ENCODE assay signal across 12 mouse cellular contexts in the genomic region with DNA sequence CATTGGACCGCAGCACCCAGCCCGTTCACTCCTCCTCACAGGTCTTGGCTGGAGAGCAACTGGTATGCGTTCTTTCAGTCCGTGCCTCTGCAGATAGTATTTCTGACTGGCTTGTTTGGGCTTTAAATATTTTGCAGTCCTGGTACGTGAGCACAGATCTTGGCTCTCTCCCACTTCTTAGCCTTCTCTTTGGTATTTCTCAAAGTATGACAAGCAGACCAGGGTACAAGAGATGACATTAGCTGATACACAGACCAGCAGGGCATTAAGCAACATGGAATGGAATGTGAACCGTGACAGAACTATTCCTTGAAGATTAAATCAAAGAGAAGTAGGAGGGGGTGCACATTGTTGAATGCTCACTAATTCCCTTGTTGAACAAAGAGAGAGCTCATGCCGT. TPM values are rescaled to one million over a fixed set of nuclear protein-coding genes. Genes with fewer than 3 reads are reported as not detected.
DNase-seq lines count a peak whose midpoint lies in the region; ATAC-seq and TF ChIP-seq lines count a peak whose summit lies in the region.
"Had no signal": no experiment of that assay in that cellular context is flagged by ENCODE, and none has a peak within 500 bp of the region (broad histone marks: within the 10 kb centered on the region; RNA-seq: fewer than 3 reads in every experiment).

No protein-coding gene starts in this region.

- H3K27me3 ChIP-seq in midbrain, embryonic 11.5 days (ENCODE audit: control insufficient read depth, insufficient read depth, low read length), result no peaks in the 10 kb centered on the region
- no peaks in the 10 kb centered on the region; the same call in 1 of the 2 replicates for H3K27me3 ChIP-seq in midbrain, postnatal 0 days (ENCODE audit: insufficient read depth, low read length)
- no peaks in the 10 kb centered on the region for H3K27me3 ChIP-seq in embryonic facial prominence, embryonic 15.5 days
- H3K27me3 ChIP-seq in stomach, embryonic 16.5 days (ENCODE audit: control insufficient read depth, insufficient read depth, low read length), result no peaks in the 10 kb centered on the region

- H3K4me3 ChIP-seq in midbrain, embryonic 11.5 days (ENCODE audit: low read depth, low read length), result no peak overlapping the region
- H3K4me3 ChIP-seq in midbrain, postnatal 0 days (ENCODE audit: low read depth, low read length), result no peak overlapping the region
- H3K4me3 ChIP-seq in embryonic facial prominence, embryonic 15.5 days (replicated peaks), result no peak overlapping the region
- H3K4me3 ChIP-seq in stomach, embryonic 16.5 days (replicated peaks; ENCODE audit: low read length), result no peak overlapping the region
- H3K4me3 ChIP-seq: erythroblast, embryonic 14.5 days had no signal

- ATAC-seq in midbrain, embryonic 11.5 days (ENCODE audit: low FRiP score), result peak; percentile 72
- ATAC-seq in midbrain, postnatal 0 days (ENCODE audit: low FRiP score), result no peak
- ATAC-seq in embryonic facial prominence, embryonic 15.5 days (ENCODE audit: insufficient number of reproducible peaks, low FRiP score, low TSS enrichment, low read depth), result 0 out of 2 replicates have a peak, but pooled peaks have one; percentile 34
- ATAC-seq in stomach, embryonic 16.5 days (ENCODE audit: insufficient read depth, low FRiP score), result peak; percentile 41; the same call in 1 of the 2 replicates

- H3K9ac ChIP-seq in midbrain, embryonic 11.5 days (ENCODE audit: low read length), result no peak overlapping the region
- H3K9ac ChIP-seq in midbrain, postnatal 0 days (replicated peaks; ENCODE audit: low read length, poor library complexity, severe bottlenecking), result no peak overlapping the region
- H3K9ac ChIP-seq in embryonic facial prominence, embryonic 15.5 days, result no peak overlapping the region
- H3K9ac ChIP-seq in stomach, embryonic 16.5 days (ENCODE audit: low read length), result no peak overlapping the region

- H3K27ac ChIP-seq in midbrain, embryonic 11.5 days (ENCODE audit: low read depth, low read length), result no peak overlapping the region; the same call in 1 of the 2 replicates
- H3K27ac ChIP-seq in midbrain, postnatal 0 days (ENCODE audit: low read depth, low read length), result no peak overlapping the region
- no peak overlapping the region; the same call in 1 of the 2 replicates for H3K27ac ChIP-seq in embryonic facial prominence, embryonic 15.5 days (replicated peaks)
- H3K27ac ChIP-seq in stomach, embryonic 16.5 days (ENCODE audit: low read length), result no peak overlapping the region; the same call in 1 of the 2 replicates

- 18% methylated on average over 7 of the region's 7 CpGs for WGBS in midbrain, embryonic 11.5 days
- WGBS in midbrain, postnatal 0 days, result 20% methylated on average over 7 of the region's 7 CpGs
- WGBS in embryonic facial prominence, embryonic 15.5 days, result 22% methylated on average over 7 of the region's 7 CpGs
- 27% methylated on average over 7 of the region's 7 CpGs for WGBS in stomach, embryonic 16.5 days

- peaks cover 20% of the 10 kb centered on the region for H3K4me1 ChIP-seq in midbrain, embryonic 11.5 days (ENCODE audit: control insufficient read depth, insufficient read depth, low read length)
- H3K4me1 ChIP-seq in midbrain, postnatal 0 days (ENCODE audit: insufficient read depth, low read length), result no peaks in the 10 kb centered on the region
- peaks cover 20% of the 10 kb centered on the region for H3K4me1 ChIP-seq in embryonic facial prominence, embryonic 15.5 days
- H3K4me1 ChIP-seq in stomach, embryonic 16.5 days (ENCODE audit: control insufficient read depth, insufficient read depth, low read length), result peaks cover 2% of the 10 kb centered on the region; the same call in 1 of the 2 replicates

- TF ChIP-seq CTCF in midbrain, postnatal 0 days (IDR thresholded peaks at IDR 0.05), result no peak

- no peaks in the 10 kb centered on the region for H3K9me3 ChIP-seq in midbrain, embryonic 11.5 days (ENCODE audit: control insufficient read depth, low read length)
- H3K9me3 ChIP-seq in midbrain, postnatal 0 days (ENCODE audit: low read length), result no peaks in the 10 kb centered on the region
- H3K9me3 ChIP-seq in embryonic facial prominence, embryonic 15.5 days (replicated peaks), result no peaks in the 10 kb centered on the region
- no peaks in the 10 kb centered on the region for H3K9me3 ChIP-seq in stomach, embryonic 16.5 days (replicated peaks; ENCODE audit: control insufficient read depth, low read length)

- no peak overlapping the region for H3K4me2 ChIP-seq in midbrain, embryonic 11.5 days
- no peak overlapping the region for H3K4me2 ChIP-seq in midbrain, postnatal 0 days (ENCODE audit: low read depth, low read length, poor library complexity, severe bottlenecking)
- no peak overlapping the region for H3K4me2 ChIP-seq in embryonic facial prominence, embryonic 15.5 days (replicated peaks)
- no peak overlapping the region for H3K4me2 ChIP-seq in stomach, embryonic 16.5 days (ENCODE audit: low read depth, low read length)

- H3K36me3 ChIP-seq in midbrain, embryonic 11.5 days (ENCODE audit: control insufficient read depth, insufficient read depth, low read length), result no peaks in the 10 kb centered on the region
- H3K36me3 ChIP-seq in midbrain, postnatal 0 days (ENCODE audit: insufficient read depth, low read length), result no peaks in the 10 kb centered on the region
- H3K36me3 ChIP-seq in embryonic facial prominence, embryonic 15.5 days, result no peaks in the 10 kb centered on the region
- no peaks in the 10 kb centered on the region for H3K36me3 ChIP-seq in stomach, embryonic 16.5 days (ENCODE audit: control insufficient read depth, insufficient read depth, low read length)

- peak; percentile 90 for DNase-seq in midbrain, embryonic 11.5 days (ENCODE audit: low spot score, missing footprints)
- no peak for DNase-seq in midbrain, postnatal 0 days (ENCODE audit: low spot score)
- DNase-seq in kidney, postnatal 4 days, result peak; percentile 21 to 49
- no peak for DNase-seq in adrenal gland, adult 18-20 months (ENCODE audit: low spot score in 2 of 2)
- DNase-seq in thymus, postnatal 36 days, result no peak
- no peak for DNase-seq in ovary, postnatal 36 days (ENCODE audit: low spot score)
- DNase-seq: gastrocnemius, postnatal 14 days; right cerebral cortex, postnatal 14 days had no signal

RNA-seq across cellular contexts. Expression of gene Igfbp2, which starts 43.6 kb away (rescaled TPM):
- 468 and 548 TPM in 2 replicates for polyA plus RNA-seq in midbrain, embryonic 11.5 days (2014; fragmentation: Nextera tagmentation; extraction: Ambion mirVana)
- 432 and 450 TPM in 2 replicates for total RNA-seq in midbrain, postnatal 0 days (2014; rRNA removed)
- polyA plus RNA-seq in midbrain, postnatal 0 days (2015; fragmentation: Nextera tagmentation; extraction: Ambion mirVana), result 272 and 323 TPM in 2 replicates
- polyA plus RNA-seq in embryonic facial prominence, embryonic 15.5 days (2015; fragmentation: Nextera tagmentation; extraction: Ambion mirVana), result 728 and 790 TPM in 2 replicates
- 375 and 392 TPM in 2 replicates for polyA plus RNA-seq in stomach, embryonic 16.5 days (2015; fragmentation: Nextera tagmentation; extraction: Ambion mirVana)
- 1 to 10 TPM; 1.2 to 4.1 TPM for total RNA-seq in adrenal gland, adult 18-20 months (2021)
- total RNA-seq: heart, postnatal 25 days had no signal

Comparison
In these comparisons a context has a peak if more than half of its experiments do, and no peak if none do; other contexts are left out.
1. DNase-seq: peak in midbrain, embryonic 11.5 days (single experiment) and kidney, postnatal 4 days (2 of 2); none in midbrain, postnatal 0 days (single experiment), adrenal gland, adult 18-20 months (0 of 2), thymus, postnatal 36 days (0 of 2) and ovary, postnatal 36 days (single experiment).